Mouse (Mus musculus): ENCODE results near the gene Mcm3ap.
A peak's percentile ranks its signal among the peaks of the same experiment; 100 is the strongest.

Mcm3ap gene

DNA sequence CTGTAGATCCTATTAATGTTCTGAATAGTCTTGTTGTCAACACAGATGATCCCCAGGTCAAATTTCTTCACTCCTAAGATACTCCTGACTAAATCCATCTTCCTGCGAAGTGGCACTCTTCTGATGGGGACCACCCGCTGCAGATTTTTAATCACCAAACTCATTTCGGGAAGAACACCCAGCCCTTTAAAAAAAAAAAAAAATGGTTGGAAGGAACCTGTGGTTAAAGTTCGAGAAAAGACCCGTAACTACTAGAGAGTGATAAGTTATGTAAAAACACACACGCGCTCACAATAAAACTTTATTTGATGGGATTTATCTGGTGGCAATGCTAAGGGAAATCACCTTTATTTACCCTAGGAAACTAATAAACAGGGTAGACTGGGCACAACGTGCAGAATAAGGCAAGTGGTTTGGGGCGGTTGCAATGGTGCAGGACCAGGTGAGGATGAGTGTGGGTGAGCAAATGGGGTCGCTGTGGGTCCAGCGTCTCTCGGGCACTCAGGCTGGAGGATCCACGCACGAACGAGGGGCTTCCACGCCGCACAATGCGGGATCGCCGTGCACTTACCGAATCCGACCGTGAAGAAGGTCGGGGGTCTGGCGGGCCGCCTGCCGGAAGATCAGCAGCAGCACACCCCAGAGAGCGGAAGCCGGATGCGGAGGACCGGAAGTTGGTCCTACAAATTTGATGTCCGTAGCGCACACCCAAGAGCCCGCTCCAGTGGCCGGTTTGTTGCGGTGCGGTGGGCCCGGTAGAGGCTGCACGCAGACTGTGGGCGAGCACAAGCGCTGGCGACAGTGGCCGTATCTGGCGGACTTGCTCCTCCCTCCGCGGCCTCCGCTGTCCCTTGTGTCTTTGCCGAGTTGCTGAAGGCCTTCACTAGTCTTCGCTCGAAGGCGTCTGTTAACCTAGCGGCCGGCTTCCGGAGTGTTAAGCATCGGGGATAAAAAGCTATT is at the start of gene Mcm3ap, which contains the start of gene Ybey:
Gene Mcm3ap (plus strand): TSS at position 725 of the 960 bp plus-strand sequence.
Gene Ybey (minus strand): TSS at position 912 of the 960 bp plus-strand sequence.
- peak; percentile 85 for DNase-seq (ENCODE audit: low spot score)

DNA sequence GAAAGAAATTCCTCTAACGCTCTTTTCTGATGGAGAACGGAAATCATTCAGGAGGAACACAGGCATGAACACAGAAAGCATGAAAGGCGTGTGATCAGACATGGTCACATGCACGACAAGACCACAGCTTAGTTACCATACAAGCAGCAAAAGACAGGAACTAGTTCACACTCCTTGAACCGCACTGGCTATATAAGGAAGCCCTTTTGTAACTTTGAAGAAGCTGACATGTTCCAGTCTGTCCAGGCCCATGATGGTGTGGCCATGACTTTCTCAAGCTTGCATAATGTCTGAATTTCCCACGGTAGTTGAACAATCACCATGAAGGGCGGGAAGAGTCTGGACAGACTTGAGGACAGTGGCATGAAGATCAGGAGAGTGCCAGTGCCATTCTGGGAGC is 43.1 kb upstream of the Mcm3ap start:
- DNase-seq (ENCODE audit: low spot score), result no peak

DNA sequence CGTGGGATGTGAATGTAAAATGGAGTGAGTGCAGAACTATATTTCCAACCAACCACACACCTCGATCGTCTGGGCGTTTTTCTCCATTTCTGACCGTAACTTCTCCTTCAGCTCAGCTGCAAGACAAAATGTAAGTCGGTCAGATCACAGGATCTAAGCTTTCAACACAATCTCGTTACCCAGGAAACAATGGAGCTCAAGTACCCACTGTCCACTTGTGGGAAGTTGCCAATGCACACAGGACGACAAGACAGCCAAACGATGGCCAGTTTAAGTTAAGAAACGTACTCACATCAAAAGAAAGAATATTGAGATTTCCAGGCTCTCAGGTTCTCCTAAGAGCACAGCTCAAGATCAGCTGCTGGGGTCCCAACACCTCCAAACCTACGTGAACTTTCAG is 34.8 kb upstream of the Mcm3ap start:
- DNase-seq (ENCODE audit: low spot score), result no peak

DNA sequence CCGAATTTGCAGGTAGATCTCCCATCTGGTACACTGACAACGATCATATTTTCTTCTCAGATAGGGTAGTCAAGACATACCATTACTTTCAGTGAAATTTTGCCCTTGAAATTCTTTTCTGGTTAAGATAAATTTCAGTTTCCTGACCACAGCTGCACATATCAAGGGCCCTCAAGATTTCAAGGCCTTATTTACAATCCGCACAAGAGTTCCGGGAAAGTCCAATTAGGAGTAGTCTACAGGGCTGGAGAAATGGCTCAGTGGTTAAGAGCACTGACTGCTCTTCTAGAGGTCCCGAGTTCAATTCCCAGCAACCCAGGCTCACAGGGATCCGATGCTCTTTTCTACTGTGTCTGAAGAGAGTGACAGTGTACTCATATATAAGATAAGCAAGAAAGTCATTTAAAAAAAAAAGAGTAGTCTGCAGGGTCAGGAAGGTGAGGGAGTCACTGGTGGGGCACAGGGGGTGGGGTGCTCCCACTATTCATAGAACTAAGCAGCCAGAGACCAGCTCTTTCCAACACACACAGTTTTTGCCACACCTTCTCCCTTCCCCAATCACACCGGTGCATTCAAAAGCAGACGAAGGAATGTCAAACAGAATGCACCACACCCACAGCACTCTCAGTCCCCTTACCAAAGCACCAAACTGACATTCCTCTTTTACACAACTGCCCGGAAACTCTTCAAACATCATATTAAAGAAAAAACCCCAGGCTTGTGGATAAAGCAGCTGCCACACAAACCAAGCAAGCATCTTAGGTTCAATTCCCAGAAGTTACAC is 29.4 kb upstream of the Mcm3ap start:
- DNase-seq (ENCODE audit: low spot score), result no peak

GRCm38 (mm10) chr10:76440281-76440680 is 28.4 kb upstream of the Mcm3ap start, which contains the start of gene AC141477.1:
Gene AC141477.1 (minus strand): TSS chr10:76440444.
- no peak for DNase-seq (ENCODE audit: low spot score)

GRCm38 (mm10) chr10:76442178-76443088 is 26.3 kb upstream of the Mcm3ap start, which contains the start of gene Pcnt:
Gene Pcnt (minus strand): TSS chr10:76442786.
- DNase-seq (ENCODE audit: low spot score), result peak; percentile 99

- DNase-seq (ENCODE audit: low spot score), result no peak
Observed at GRCm38 (mm10) chr10:76445996-76446681, 22.6 kb upstream of the Mcm3ap start.

DNA sequence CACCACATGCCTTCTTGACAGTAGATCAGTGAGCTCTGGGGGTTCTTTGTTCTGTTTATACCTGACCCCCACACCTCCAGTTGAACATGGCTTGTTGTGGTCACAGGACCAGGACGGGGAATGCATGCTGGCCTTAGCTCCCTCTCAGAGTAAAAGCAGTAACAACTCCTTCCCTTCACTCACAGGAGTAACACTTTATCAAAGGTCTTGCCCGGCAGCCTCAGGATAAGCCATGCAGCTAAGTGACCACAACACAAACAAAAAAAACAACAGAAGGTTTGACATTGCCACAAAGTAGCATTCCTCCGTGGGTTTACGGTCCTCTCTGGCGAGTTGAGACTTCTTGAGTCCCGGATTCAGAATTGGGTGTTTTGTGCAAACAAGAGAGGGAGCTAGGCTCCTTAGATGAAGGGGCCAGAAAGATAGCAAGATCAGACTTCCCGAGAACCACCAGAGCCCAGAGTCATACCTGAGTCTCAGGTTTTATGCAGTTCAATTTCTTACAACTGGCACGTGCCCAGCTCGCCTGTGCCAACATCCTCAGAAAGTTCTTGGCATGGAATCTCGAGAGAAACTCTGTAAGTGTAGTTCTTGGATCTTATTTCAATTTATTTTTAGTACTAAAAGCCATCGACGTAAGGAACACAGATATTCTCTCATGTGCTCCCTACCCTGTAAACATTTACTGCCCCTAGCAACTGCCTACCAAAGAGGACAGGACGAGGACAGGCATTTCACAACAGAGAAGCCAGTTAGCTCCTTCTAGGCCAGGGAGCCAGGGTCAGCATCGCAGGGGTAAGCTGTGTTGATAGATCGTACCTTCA is 21.1 kb upstream of the Mcm3ap start:
- DNase-seq (ENCODE audit: low spot score), result no peak

GRCm38 (mm10) chr10:76448851-76449250 is 19.9 kb upstream of the Mcm3ap start, which contains the start of gene 2610028H24Rik:
Gene 2610028H24Rik (plus strand): TSS chr10:76449081.
- DNase-seq (ENCODE audit: low spot score), result no peak

GRCm38 (mm10) chr10:76455289-76455688 is 13.4 kb upstream of the Mcm3ap start:
- DNase-seq (ENCODE audit: low spot score), result no peak

- DNase-seq (ENCODE audit: low spot score), result no peak
Observed at GRCm38 (mm10) chr10:76461255-76461654, 7.5 kb upstream of the Mcm3ap start.

DNA sequence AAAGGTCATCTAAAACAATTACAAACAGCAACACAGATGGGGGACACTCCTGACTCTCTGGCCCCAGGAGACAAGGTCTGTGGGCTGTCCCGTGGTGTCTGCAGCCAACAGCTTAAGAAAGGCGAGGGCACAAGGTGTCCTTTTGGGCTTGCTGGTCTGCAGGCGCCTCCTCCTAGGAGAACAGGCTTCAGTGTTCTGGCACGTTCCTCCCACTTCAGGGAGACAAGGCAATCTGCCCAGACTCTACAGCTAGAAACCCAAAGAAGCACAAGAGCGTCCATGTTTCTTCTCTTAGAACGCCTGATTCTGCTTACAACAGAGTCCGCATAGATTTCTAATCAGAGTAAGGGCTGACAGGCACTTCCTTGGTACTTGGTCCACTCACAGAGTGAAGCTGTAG is 6.4 kb upstream of the Mcm3ap start:
- no peak for DNase-seq (ENCODE audit: low spot score)

- no peak for DNase-seq (ENCODE audit: low spot score)
Observed at GRCm38 (mm10) chr10:76462721-76463120, 6.0 kb upstream of the Mcm3ap start.

DNA sequence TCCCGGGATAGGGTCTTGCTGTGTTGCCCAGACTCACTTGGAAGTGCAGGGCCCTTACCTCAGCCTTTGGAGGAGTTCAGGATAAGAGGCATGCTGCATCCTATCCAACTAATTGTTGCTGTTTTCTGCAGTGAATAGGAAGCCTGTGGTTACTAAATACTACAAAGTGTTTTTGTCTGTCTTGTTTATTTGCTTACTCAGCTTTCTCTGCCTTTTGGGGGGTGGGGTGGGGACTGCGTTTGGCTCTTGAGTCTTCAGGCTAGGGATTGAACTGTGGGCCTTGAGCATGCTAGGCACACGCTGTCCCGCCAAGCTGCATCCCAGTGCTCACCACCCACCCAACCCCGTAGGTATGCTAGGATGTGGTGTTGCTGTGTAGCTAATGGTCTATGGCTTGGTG is 5.0 kb downstream of the Mcm3ap start:
- DNase-seq (ENCODE audit: low spot score), result no peak

GRCm38 (mm10) chr10:76480851-76481250 is 12.1 kb downstream of the Mcm3ap start:
- DNase-seq (ENCODE audit: low spot score), result no peak

DNA sequence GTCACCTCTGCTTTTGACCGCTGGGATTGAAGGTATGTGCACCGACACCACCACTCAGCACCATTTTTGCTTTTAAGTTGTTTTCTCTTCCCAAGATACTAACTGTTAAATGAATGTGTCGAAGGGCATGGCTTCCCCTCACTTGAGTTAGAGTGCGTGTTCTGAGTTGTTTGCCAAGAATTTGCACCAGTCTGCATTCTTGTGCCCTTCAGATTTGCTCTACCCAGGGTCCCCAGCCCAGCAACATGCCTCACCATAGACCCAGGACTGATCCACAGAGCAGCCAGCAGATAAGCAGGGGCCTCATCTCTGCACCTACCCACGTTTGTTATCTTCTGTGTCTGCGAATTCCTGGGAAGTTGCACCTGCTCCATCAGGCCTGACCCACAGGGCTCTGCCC is 12.8 kb downstream of the Mcm3ap start:
- no peak for DNase-seq (ENCODE audit: low spot score)

DNA sequence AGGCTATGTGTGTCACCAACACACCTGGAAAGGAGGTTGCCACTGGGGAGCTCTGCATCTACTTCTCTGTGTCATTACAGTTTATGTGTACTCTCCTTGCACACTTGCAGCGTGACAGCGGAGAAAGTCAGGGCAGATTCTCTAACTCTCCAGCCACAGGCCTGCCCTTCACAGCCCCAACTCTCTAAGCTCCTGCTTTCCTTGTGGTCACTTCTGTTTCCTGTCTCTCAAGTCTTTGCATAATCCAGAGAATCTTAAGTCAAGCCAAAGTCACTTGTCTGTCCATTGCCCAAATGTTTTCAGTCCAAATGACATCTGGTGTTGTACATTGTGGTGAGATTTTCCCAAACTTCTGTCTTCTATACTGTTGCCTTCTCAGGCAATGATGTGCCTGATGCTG is 17.6 kb downstream of the Mcm3ap start:
- DNase-seq (ENCODE audit: low spot score), result no peak

GRCm38 (mm10) chr10:76488265-76488664 is 19.5 kb downstream of the Mcm3ap start:
- DNase-seq (ENCODE audit: low spot score), result no peak

- DNase-seq (ENCODE audit: low spot score), result no peak
Observed at GRCm38 (mm10) chr10:76489205-76489604, 20.5 kb downstream of the Mcm3ap start.

- DNase-seq (ENCODE audit: low spot score), result peak; percentile 48
Observed at GRCm38 (mm10) chr10:76493527-76493926, 24.8 kb downstream of the Mcm3ap start.

Data from c-Kit-positive CD71-positive TER-119-positive erythroid progenitor cells, embryonic 14.5 days (primary cell).